Mouse (Mus musculus) liver, adult (tissue): ENCODE data around the gene Zfp148.

Experiments
- GATA4 ChIP-seq: IDR thresholded peaks from 2 replicates; pipeline ENCODE4 v1.6.1; 2014; ENCODE audit warnings: mild to moderate bottlenecking, low read length; ENCODE audit not compliant: insufficient replicate concordance

Gene Zfp148

GRCm38 (mm10) chr16:33487709-33488108, 107.1 kb downstream of the Zfp148 start:
- TF ChIP-seq GATA4 = no peak

DNA sequence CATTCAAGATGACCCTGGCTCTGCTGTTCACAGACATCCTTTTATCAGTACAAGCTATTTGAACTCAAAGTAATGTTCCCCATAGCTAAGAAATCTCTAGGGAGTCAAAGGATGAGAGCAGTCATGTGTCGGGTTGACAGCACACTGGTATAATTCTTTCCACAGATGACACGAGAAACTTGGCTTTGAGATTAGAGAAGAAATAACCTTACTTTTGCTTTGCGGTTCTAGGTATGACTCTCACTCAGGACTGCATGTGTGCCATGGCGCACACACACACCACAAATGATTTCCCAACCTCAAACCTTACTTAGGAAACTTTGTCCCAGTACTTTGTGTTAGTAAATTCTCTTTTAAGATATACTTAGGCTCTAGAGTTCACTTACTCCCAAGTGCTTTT, 113.7 kb downstream of the Zfp148 start:
- TF ChIP-seq GATA4 = no peak

DNA sequence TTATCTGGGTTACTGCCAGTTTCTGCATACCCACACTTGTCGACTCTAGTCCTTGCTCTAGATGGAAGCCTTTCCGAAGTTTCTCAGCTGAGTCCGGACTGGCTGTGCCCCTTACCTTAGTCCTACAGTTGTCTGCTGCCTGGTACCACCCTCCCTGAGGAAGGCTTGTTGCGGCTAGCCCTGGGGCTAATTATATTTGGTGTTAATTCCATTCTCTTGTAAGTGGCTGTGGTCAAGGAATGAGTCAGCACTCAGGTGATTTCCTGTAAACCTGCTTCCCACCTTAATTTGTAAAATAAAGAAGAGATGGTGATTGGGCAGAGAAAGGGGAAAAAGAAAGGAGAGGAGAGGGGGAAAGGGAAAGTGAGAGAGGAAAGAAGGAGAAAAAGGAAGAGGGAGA, 127.4 kb downstream of the Zfp148 start:
- no peak for TF ChIP-seq GATA4

DNA sequence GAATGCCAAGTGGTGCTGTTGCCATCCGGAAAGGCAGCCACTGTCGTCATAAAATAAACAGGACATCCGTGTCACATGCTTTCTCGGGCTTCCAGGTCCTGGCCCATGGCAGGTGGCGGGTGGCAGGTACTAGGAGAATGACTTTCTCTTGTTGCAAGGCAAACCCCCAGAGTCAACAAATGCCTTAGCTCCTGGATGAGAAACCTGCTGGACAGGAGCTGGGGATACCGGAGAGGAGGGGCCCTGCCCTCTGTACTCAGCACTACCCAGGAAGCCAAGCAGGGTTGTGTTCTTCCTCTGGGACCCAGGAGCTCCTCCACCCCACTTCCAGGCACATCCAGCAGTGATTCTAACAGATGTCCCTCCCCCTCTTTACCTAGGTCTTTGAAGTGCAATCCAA, 131.9 kb downstream of the Zfp148 start:
- TF ChIP-seq GATA4 = no peak

DNA sequence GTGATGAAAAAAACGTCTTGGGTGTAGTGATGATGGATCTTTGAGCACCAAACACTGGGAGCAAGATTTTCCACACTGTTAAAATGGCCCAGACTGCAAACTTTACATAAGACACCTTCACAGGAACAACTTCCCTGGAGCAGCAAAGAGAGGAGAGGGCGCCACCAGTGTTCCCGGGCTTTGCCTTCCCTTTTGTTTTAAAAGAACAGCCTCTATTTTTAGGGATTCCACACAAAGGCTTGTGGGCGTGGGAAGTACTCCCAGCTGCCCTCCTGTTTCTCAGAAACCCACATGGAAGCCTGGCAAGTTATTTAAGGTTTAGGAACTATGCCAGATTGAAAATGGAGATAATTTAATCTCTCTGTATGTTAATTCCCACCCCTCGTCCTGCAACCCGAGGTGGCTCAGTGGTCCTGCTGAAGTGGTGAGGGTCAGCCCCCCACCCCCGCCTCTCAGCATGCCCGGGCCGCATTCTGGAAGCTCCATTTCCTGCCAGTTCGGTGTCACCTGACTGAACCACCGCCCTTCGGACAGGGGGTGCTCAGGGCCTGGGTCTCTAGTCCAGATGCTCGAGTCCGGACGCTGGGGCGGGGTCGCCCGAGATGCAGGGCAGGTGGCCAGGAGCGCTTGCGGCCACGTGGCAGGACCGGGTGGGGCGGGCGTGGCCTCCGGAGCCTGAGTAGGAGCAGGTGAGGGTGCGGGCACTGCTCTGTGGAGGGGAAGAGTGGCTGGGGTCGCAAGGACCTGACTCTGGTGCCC, 136.3 kb downstream of the Zfp148 start, which contains the start of gene Slc12a8:
Gene Slc12a8 (plus strand): TSS at position 522 of the 759 bp plus-strand sequence.
- TF ChIP-seq GATA4 = no peak

- no peak for TF ChIP-seq GATA4
Observed at GRCm38 (mm10) chr16:33517627-33518026, 137.0 kb downstream of the Zfp148 start.

DNA sequence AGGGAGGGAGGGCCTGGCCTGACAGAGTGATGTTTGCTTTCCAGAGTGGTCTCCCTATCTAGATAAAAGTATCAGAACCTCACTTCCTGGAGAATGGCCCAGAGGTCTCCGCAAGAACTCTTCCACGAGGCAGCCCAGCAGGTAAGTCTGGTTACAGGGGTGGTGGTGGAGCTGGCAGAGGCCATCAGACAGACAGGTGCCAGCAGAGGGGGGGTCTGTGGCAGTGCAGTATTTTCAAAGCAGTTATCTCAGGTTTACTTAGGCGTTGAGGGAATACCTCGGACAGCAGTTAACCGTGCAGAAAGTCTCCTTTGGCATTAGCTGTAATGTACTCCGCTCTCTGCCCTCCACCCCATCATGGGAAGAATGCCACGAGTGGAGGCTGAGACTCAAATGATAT, 137.6 kb downstream of the Zfp148 start:
- TF ChIP-seq GATA4 = no peak

GRCm38 (mm10) chr16:33519916-33520568, 139.4 kb downstream of the Zfp148 start:
- TF ChIP-seq GATA4 = no peak

GRCm38 (mm10) chr16:33522516-33522915, 141.9 kb downstream of the Zfp148 start:
- TF ChIP-seq GATA4 = no peak

DNA sequence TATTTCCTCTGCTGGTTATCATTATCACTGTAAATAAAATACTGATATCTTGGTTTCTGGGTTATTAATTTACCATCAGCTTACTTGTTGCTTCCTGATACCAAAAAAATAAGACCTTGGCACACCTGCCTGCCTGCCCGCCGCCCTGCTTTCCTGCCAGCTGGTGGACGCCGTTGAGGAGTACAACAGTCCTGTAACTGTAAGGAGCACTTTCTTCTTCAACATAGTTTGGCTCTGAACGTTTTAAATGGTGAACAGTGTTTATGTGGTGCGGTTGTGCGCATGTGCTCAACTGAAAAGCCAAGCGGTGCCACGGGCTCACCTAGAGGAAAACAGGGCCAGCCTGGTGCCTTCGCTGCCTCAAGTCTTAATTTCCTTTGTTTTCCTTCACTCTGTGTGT, 142.9 kb downstream of the Zfp148 start:
- TF ChIP-seq GATA4 = no peak

GRCm38 (mm10) chr16:33529502-33530454, 149.1 kb downstream of the Zfp148 start:
- TF ChIP-seq GATA4 = no peak

DNA sequence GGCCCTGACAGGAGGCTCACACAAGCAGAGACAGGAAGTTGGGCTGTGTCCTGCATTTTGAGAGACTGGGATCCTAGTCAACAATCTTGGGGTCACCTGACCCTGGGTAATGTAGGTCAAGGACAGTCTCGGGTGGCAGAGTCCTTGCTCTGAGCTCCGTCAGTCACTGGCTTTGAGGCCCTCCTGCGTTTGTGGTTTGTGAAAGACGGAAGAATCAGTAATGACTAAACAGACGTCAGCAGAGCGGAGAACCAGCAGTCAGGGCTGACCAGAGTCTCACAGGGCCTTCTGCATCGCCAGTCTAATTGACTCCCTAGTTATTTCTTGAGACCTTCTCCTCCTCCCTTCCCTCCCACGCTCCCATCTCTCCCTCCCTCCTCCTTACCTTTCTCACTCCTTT, 150.5 kb downstream of the Zfp148 start:
- no peak for TF ChIP-seq GATA4

- TF ChIP-seq GATA4 = no peak
Observed at GRCm38 (mm10) chr16:33536456-33536855, 155.8 kb downstream of the Zfp148 start.

GRCm38 (mm10) chr16:33537499-33538225, 157.0 kb downstream of the Zfp148 start:
- TF ChIP-seq GATA4 = no peak

GRCm38 (mm10) chr16:33544346-33544745, 163.7 kb downstream of the Zfp148 start:
- no peak for TF ChIP-seq GATA4
